In genomic region chr4:80767447-80767846, GRCm38 (mm10) we compare ENCODE assay signal across 24 mouse cellular contexts.
A peak's percentile ranks its signal among the peaks of the same experiment; 100 is the strongest.
DNase-seq lines count a peak whose midpoint lies in the region; ATAC-seq and TF ChIP-seq lines count a peak whose summit lies in the region.
"Had no signal": no experiment of that assay in that cellular context is flagged by ENCODE, and none has a peak within 500 bp of the region (broad histone marks: within the 10 kb centered on the region; RNA-seq: fewer than 3 reads in every experiment).

No protein-coding gene starts in this region.

- no peak overlapping the region for H3K4me2 ChIP-seq in kidney, embryonic 15.5 days
- H3K4me2 ChIP-seq in kidney, postnatal 0 days (ENCODE audit: low read length), result no peak overlapping the region
- H3K4me2 ChIP-seq: embryonic facial prominence, embryonic 12.5 days; forebrain, embryonic 13.5 days; forebrain, embryonic 15.5 days had no signal

- no peaks in the 10 kb centered on the region for H3K27me3 ChIP-seq in kidney, embryonic 15.5 days
- no peaks in the 10 kb centered on the region for H3K27me3 ChIP-seq in kidney, postnatal 0 days (ENCODE audit: insufficient read depth, low read length)
- H3K27me3 ChIP-seq: CH12.LX; embryonic facial prominence, embryonic 12.5 days; forebrain, embryonic 13.5 days; forebrain, embryonic 15.5 days; Patski had no signal

- no peaks in the 10 kb centered on the region for H3K4me1 ChIP-seq in kidney, embryonic 15.5 days
- H3K4me1 ChIP-seq in kidney, postnatal 0 days (replicated peaks; ENCODE audit: insufficient read depth, low read length), result no peaks in the 10 kb centered on the region
- H3K4me1 ChIP-seq: embryonic facial prominence, embryonic 10.5 days; embryonic facial prominence, embryonic 12.5 days; forebrain, embryonic 13.5 days; forebrain, embryonic 15.5 days had no signal

- TF ChIP-seq CTCF in kidney, postnatal 0 days (IDR thresholded peaks at IDR 0.05; ENCODE audit: low read depth), result no peak

- H3K4me3 ChIP-seq in kidney, embryonic 15.5 days (replicated peaks), result no peak overlapping the region
- H3K4me3 ChIP-seq in kidney, postnatal 0 days (replicated peaks; ENCODE audit: low read depth, low read length), result no peak overlapping the region
- H3K4me3 ChIP-seq: embryonic facial prominence, embryonic 10.5 days; embryonic facial prominence, embryonic 12.5 days; forebrain, embryonic 13.5 days; forebrain, embryonic 15.5 days had no signal

- WGBS in kidney, embryonic 15.5 days, result 16% methylated on average over 5 of the region's 5 CpGs
- WGBS in kidney, postnatal 0 days, result 10% methylated on average over 5 of the region's 5 CpGs

- H3K9ac ChIP-seq in kidney, embryonic 15.5 days, result no peak overlapping the region
- H3K9ac ChIP-seq in kidney, postnatal 0 days (ENCODE audit: low read depth, low read length), result no peak overlapping the region
- H3K9ac ChIP-seq: embryonic facial prominence, embryonic 12.5 days; forebrain, embryonic 13.5 days; forebrain, embryonic 15.5 days had no signal

- peak; percentile 24 for DNase-seq in heart, adult 11 months
- no peak for DNase-seq in heart, postnatal 10 days
- DNase-seq in kidney, postnatal 36 days, result no peak
- DNase-seq in kidney, postnatal 0 days (ENCODE audit: low spot score), result peak; percentile 49
- DNase-seq in kidney, postnatal 4 days, result no peak
- DNase-seq: adrenal gland, adult 8-10 months; adrenal gland, postnatal 14 days; adrenal gland, postnatal 36 days; B cell, adult 2 months; cerebellum, adult 11-12 months; cerebellum, adult 2 months; cerebellum, adult 9-10 months; cerebellum, postnatal 10 days; cerebellum, postnatal 25 days had no signal

- H3K9me3 ChIP-seq in kidney, embryonic 15.5 days (replicated peaks), result no peaks in the 10 kb centered on the region
- no peaks in the 10 kb centered on the region for H3K9me3 ChIP-seq in kidney, postnatal 0 days (replicated peaks; ENCODE audit: low read length)
- H3K9me3 ChIP-seq: embryonic facial prominence, embryonic 10.5 days; embryonic facial prominence, embryonic 12.5 days; forebrain, embryonic 13.5 days; forebrain, embryonic 15.5 days had no signal

- ATAC-seq in kidney, embryonic 15.5 days (replicated peaks; ENCODE audit: low FRiP score), result peak; percentile 81; the same call in 1 of the 2 replicates
- ATAC-seq in kidney, postnatal 0 days (replicated peaks; ENCODE audit: low FRiP score, low read depth), result no peak
- ATAC-seq: activated CD4-positive, CD25-positive, alpha-beta regulatory T cell, adult 4 months; CD4-positive, CD25-positive, alpha-beta regulatory T cell, adult 4 months; forebrain, embryonic 13.5 days; forebrain, embryonic 15.5 days; Patski had no signal

- H3K27ac ChIP-seq in kidney, embryonic 15.5 days, result 0 out of 2 replicates have a peak overlapping the region, but pooled peaks have one; percentile 25
- no peak overlapping the region for H3K27ac ChIP-seq in kidney, postnatal 0 days
- H3K27ac ChIP-seq: embryonic facial prominence, embryonic 10.5 days; embryonic facial prominence, embryonic 12.5 days; forebrain, embryonic 13.5 days; forebrain, embryonic 15.5 days had no signal

- intact Hi-C loops in heart, postnatal 10 days (cut with DNase I), result loop anchor here (5.0 kb wide), 1 partner anchor 585 kb away; no protein-coding TSS in a partner anchor

- H3K36me3 ChIP-seq in kidney, embryonic 15.5 days, result no peaks in the 10 kb centered on the region
- H3K36me3 ChIP-seq in kidney, postnatal 0 days (ENCODE audit: insufficient read depth, low read length), result no peaks in the 10 kb centered on the region
- H3K36me3 ChIP-seq: embryonic facial prominence, embryonic 10.5 days; embryonic facial prominence, embryonic 12.5 days; forebrain, embryonic 15.5 days; G1E had no signal

Comparison
In these comparisons a context has a peak if more than half of its experiments do, and no peak if none do; other contexts are left out.
1. DNase-seq: peak in heart, adult 11 months (single experiment) and kidney, postnatal 0 days (single experiment); none in heart, postnatal 10 days (0 of 2), kidney, postnatal 36 days (0 of 2) and kidney, postnatal 4 days (0 of 2).